Mouse (Mus musculus) midbrain, embryonic 11.5 days (tissue): ENCODE data around the gene Foxj3. TPM values are rescaled to one million over a fixed set of nuclear protein-coding genes. Genes with fewer than 3 reads are reported as not detected.
"Not testable (repeated sequence)": the region's sequence is repeated elsewhere in the genome, so short reads cannot be mapped to it uniquely, and the experiment has no call there.

Experiments used
- ATAC-seq: fragments of 200-750 bp; cut with Nextera tagmentation; 2 replicates; pipeline ENCODE4 v1.8.0; 2017; ENCODE audit warnings: moderate TSS enrichment, moderate library complexity; ENCODE audit not compliant: low FRiP score
- DNase-seq: peaks from one replicate; pipeline ENCODE4 v3.0.0; 2015; ENCODE audit warnings: low spot score; ENCODE audit errors: missing footprints
- H3K27ac ChIP-seq: fragments of 300-500 bp; sonication (generic); 2 replicates; pipeline ENCODE4 v1.5.1; 2014; ENCODE audit warnings: low read depth, low read length
- H3K27me3 ChIP-seq: fragments of 300-500 bp; sonication (generic); 2 replicates; pipeline ENCODE4 v1.6.1; 2014; ENCODE audit warnings: mild to moderate bottlenecking, low read length, moderate library complexity, mixed read lengths; ENCODE audit not compliant: control insufficient read depth, insufficient read depth
- H3K36me3 ChIP-seq: fragments of 300-500 bp; sonication (generic); 2 replicates; pipeline ENCODE4 v1.6.1; 2014; ENCODE audit warnings: mild to moderate bottlenecking, low read length, moderate library complexity, mixed read lengths; ENCODE audit not compliant: control insufficient read depth, insufficient read depth
- H3K4me1 ChIP-seq: fragments of 300-500 bp; sonication (generic); 2 replicates; pipeline ENCODE4 v1.6.1; 2014; ENCODE audit warnings: low read length; ENCODE audit not compliant: control insufficient read depth, insufficient read depth
- H3K4me2 ChIP-seq: fragments of 300-500 bp; sonication (generic); 2 replicates; pipeline ENCODE4 v1.6.1; 2014; ENCODE audit warnings: mild to moderate bottlenecking, moderate library complexity
- H3K4me3 ChIP-seq: fragments of 300-500 bp; sonication (generic); 2 replicates; pipeline ENCODE4 v1.5.1; 2014; ENCODE audit warnings: low read depth, low read length
- H3K9ac ChIP-seq: fragments of 300-500 bp; sonication (generic); 2 replicates; pipeline ENCODE4 v1.6.1; 2014; ENCODE audit warnings: low read length
- H3K9me3 ChIP-seq: fragments of 300-500 bp; sonication (generic); 2 replicates; pipeline ENCODE4 v1.6.1; 2016; ENCODE audit warnings: low read length; ENCODE audit not compliant: control insufficient read depth
- WGBS: fragments of 180-500 bp; shearing (Covaris S2); extraction: QIAGEN DNeasy Blood & Tissue Kit; methylation state at CpG from one replicate; pipeline ENCODE4 v1.1.7; 2014; 5-methylcytosine and 5-hydroxymethylcytosine counted together
- polyA plus RNA-seq: library from polyadenylated mRNA; unstranded; fragments of >200 nt; fragmentation: Nextera tagmentation; extraction: Ambion mirVana; gene quantifications from 2 replicates; pipeline ENCODE4 v1.2.1, GENCODE M21; 2014

Foxj3 gene
- polyA plus RNA-seq, 1 experiment from 2014 or later: 20.0 TPM

DNA sequence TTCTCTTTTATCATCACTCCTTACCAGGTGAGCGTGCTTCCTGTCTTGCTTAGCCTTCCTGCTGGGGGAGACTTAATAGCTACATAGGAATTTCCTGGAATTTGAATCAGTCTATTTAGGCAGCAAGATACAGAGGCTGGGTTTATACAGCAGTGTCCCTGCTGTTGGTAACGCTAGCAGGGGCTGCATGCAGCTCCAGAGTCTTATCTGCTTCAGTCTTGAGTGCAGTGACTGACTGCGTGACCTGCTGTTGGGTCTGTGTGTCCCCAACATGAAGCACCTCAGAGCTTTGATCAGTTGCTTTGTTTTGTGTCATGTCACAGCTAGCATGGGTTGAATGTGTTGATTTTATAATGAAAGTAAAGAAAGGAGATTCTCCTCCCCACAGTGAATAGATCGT is 90.5 kb downstream of the Foxj3 start:
- peak; percentile 35 for DNase-seq
- H3K4me2 ChIP-seq: no peak overlapping the region
- H3K4me3 ChIP-seq: no peak overlapping the region
- H3K4me1 ChIP-seq: no peaks in the 10 kb centered on the region
- H3K27ac ChIP-seq: no peak overlapping the region
- H3K9me3 ChIP-seq: no peaks in the 10 kb centered on the region
- H3K9ac ChIP-seq: no peak overlapping the region
- no peaks in the 10 kb centered on the region for H3K27me3 ChIP-seq
- ATAC-seq: no peak
- WGBS: 82% methylated on average over 4 of the region's 4 CpGs
- H3K36me3 ChIP-seq: 0 out of 2 replicates have a peak, but pooled peaks cover 2% of the 10 kb centered on the region

DNA sequence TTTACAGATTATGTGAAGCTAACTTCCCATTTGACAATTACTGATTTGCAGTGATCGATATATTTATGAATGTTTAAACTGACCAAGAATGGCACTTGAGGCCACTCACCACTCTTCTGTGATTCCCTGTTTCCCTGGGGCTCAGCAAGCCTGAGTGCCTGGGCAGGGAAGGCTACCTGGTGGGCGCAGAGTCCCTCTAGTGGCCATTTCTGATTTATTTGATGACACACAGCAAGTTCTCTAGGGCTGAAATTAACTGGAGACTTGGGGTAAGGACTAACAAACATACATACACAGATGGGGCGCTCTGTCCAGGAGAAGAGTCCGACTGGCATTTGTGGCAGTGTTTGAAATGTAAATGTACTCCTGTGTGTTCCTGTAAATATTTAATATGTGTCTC is 91.6 kb downstream of the Foxj3 start:
- H3K4me3 ChIP-seq, H3K4me1 ChIP-seq, H3K27ac ChIP-seq, DNase-seq, H3K9me3 ChIP-seq, H3K36me3 ChIP-seq, H3K4me2 ChIP-seq, H3K27me3 ChIP-seq, H3K9ac ChIP-seq, ATAC-seq: not testable (repeated sequence)
- WGBS: 81% methylated on average over 4 of the region's 4 CpGs

DNA sequence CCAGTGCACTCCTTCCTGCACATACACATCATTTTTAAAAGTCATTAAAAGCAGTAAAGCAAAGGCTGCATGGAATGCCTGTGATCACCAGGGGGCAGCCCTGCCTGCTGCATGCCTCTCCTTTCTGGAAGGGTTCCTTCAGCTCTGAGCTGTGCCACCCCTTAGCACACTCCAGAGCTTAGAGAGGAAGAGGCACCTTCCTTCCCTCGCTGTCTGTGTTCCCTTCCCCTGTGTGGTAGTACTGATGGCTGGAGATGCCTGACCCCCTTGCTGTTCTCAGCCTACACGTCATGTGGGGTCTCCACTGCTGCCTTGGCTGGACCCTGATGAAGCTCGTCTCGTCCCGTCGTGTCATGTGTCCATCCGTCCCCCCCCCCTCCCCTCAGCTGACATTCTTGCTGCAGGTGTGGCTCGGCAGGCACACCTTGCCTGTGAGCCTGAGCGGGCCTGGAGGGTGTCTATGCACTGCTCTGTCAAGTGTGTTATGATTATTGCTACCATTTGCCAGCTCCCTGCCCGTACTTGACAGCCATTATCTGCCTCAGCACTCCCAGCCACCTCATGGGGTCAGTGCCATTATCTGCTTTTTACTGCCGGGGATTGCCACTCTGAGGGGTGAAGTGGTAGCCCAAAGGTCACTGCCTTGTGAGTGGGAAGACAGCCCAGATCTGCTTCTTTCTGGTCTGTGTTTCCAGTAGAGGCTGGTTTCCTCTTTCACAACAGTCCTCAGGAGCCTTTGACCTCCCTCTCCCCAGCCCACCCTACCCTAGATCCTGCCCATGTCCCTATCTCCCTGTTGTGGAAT is 94.5 kb downstream of the Foxj3 start:
- Histone ChIP-seq H3K4me2 (no peak overlapping the region), H3K27ac (no peak overlapping the region), H3K9me3 (no peaks in the 10 kb centered on the region), H3K4me1 (no peaks in the 10 kb centered on the region), H3K4me3 (no peak overlapping the region), H3K36me3 (0 out of 2 replicates have a peak, but pooled peaks cover 2% of the 10 kb centered on the region), H3K9ac (no peak overlapping the region), H3K27me3 (no peaks in the 10 kb centered on the region)
- ATAC-seq (peak; percentile 23; the same call in 1 of the 2 replicates), DNase-seq (peak; percentile 64)
- 77% methylated on average over 11 of the region's 11 CpGs for WGBS

DNA sequence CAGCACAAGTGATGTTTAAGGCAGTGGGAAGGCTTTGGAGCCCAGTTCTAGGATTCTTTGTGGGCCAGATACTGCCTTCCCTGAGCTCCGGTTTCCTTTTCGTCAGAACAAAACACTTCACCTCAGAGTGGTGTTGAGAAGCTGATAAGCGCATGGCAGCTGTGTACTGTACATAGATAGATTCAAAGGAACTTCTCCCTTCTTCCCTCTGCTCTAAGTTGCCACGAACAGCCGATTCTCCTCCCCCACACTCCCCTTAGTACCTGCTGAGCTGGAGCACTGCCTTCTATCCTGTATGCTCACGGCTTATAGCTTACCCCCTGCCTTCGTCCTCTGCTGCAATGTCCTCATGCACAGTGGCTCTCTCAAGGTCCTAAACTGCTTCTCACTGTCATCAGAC is 95.9 kb downstream of the Foxj3 start:
- Histone ChIP-seq H3K9me3 (no peaks in the 10 kb centered on the region), H3K4me3 (no peak overlapping the region), H3K9ac (no peak overlapping the region), H3K4me2 (no peak overlapping the region), H3K27ac (no peak overlapping the region), H3K4me1 (no peaks in the 10 kb centered on the region), H3K36me3 (0 out of 2 replicates have a peak, but pooled peaks cover 2% of the 10 kb centered on the region), H3K27me3 (no peaks in the 10 kb centered on the region)
- 65% methylated on average over 7 of the region's 7 CpGs for WGBS
- peak; percentile 54 for DNase-seq
- ATAC-seq: no peak

DNA sequence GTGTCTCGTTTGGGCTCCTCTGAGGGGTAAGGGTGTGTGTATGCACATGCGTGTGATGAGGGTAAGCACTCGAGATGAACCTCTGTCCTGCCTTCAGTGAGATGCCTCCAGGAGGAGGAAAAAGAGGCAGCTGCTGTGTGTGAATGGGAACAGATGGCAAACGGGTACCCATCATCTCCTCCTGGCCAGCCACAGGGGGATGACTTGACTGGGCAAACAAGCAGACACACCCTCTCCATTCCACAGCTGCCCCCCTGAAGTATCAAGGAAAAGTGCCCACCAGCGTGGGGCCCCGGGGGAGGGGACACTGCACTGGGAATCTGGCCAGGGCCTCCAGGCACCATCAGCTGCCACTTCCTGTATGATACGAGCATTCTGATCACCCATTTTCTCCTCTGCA is 96.5 kb downstream of the Foxj3 start:
- Histone ChIP-seq H3K4me3 (no peak overlapping the region), H3K4me2 (no peak overlapping the region), H3K36me3 (0 out of 2 replicates have a peak, but pooled peaks cover 2% of the 10 kb centered on the region), H3K4me1 (no peaks in the 10 kb centered on the region), H3K27ac (no peak overlapping the region), H3K9ac (no peak overlapping the region), H3K27me3 (no peaks in the 10 kb centered on the region), H3K9me3 (no peaks in the 10 kb centered on the region)
- ATAC-seq (no peak), DNase-seq (no peak)
- WGBS: 77% methylated on average over 7 of the region's 7 CpGs

DNA sequence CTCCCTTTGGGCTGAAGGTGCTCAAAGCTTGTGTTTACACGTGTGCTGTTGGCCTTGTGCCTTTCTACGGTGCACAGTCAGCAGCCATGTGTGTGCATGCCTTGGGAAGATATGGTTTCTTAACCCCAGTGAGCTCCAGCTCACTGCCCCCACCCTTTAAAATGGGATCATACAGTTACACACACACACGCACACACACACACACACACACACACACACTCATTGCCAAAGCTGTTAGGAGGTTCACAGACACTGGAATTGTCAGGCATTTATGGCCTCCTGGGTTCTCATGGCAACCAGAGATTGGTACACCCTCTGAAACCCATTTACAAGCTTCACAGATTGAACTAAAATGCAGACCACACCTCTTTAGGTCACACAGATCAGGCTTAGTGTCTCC is 97.1 kb downstream of the Foxj3 start:
- Histone ChIP-seq H3K27ac (no peak overlapping the region), H3K4me1 (no peaks in the 10 kb centered on the region), H3K4me2 (no peak overlapping the region), H3K27me3 (no peaks in the 10 kb centered on the region), H3K9ac (no peak overlapping the region), H3K4me3 (no peak overlapping the region), H3K36me3 (0 out of 2 replicates have a peak, but pooled peaks cover under 1% of the 10 kb centered on the region), H3K9me3 (no peaks in the 10 kb centered on the region)
- DNase-seq (peak; percentile 77), ATAC-seq (no peak)
- WGBS: 93% methylated on average over 3 of the region's 3 CpGs

DNA sequence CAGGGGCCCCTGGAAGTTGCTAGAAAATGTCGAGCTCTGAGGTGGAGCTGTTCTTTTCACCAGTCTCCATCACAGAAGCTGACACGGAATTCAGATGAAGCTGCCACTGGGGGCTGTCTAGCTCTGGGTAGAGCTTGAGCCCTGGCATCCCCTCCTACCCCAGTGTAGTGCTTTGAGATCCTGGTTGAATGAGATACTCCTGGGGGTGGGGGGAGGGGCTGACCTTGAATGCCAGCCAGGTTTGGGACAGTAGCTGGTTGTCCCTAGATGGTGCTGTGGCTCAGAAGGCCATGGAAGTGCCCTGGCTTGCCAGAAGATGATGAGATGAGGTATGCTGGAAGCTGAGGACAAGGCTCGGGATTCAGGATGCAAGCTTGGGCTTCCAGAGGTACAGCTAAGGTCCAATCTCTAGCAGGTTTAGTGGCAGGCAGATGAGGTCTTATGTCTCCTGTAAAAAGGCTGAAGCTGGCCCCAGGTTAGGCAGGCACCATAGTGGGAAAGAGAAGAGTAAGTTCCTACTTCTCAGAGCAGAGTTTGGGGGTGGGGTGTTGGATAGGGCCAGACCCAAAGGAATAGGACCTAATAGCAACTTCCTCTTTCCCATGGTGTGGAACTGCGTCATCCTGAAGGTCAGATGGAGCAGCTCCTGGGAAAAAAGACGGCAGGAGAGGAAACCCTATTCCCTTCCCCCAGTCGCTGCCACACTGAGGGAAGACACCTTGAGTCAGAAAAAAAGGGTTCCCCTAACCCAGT is 98.3 kb downstream of the Foxj3 start:
- Histone ChIP-seq H3K4me3 (no peak overlapping the region), H3K4me2 (no peak overlapping the region), H3K9me3 (no peaks in the 10 kb centered on the region), H3K4me1 (no peaks in the 10 kb centered on the region), H3K9ac (no peak overlapping the region), H3K27me3 (no peaks in the 10 kb centered on the region), H3K27ac (no peak overlapping the region), H3K36me3 (no peaks in the 10 kb centered on the region)
- DNase-seq (peak; percentile 69), ATAC-seq (no peak)
- WGBS: 77% methylated on average over 6 of the region's 6 CpGs

DNA sequence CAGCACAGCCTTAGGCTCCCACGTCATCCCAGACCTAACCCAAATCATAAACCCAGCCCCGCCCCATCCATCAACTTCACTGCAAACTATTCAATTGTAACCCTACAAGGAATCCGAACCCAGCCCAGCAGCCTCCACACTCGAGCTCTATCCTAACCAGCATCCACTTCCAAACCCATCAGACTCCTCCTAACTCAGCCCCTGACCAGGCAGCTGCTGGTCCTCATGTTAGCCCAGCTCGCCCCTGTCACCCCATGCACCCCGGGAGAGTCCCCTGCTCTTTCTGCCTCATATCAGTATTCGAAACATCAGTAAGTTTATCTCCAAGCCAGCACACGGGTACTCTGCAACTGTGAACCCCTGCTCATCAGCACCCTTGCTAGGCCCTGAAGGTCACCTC is 98.9 kb downstream of the Foxj3 start:
- H3K9ac ChIP-seq: no peak overlapping the region
- ATAC-seq (no peak), DNase-seq (no peak)
- no peak overlapping the region for H3K4me2 ChIP-seq
- no peaks in the 10 kb centered on the region for H3K36me3 ChIP-seq
- WGBS: 82% methylated on average over 8 of the region's 8 CpGs
- H3K4me1 ChIP-seq: no peaks in the 10 kb centered on the region
- H3K9me3 ChIP-seq: no peaks in the 10 kb centered on the region
- H3K27ac ChIP-seq: no peak overlapping the region
- H3K4me3 ChIP-seq: no peak overlapping the region
- no peaks in the 10 kb centered on the region for H3K27me3 ChIP-seq

DNA sequence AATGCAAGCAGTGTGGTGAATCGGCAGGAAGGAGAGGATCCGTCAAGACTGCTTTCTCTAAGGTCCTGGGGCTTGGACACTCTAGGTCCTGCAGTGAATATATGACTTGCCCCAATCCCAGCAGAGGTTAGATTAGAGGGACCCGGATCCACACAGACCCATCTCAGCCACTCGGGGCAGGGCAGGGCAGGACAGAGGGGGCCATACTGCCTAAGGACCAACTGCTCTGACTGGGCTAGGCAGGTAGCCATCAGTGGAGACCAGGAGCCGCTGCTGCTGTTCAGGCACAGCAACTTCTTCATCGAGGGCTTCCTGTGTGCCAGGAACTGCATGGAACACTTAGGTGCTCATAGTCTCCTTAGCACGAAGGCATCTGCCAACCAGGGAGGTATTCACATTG is 99.9 kb downstream of the Foxj3 start:
- Histone ChIP-seq H3K9me3 (no peaks in the 10 kb centered on the region), H3K27ac (no peak overlapping the region), H3K4me1 (no peaks in the 10 kb centered on the region), H3K27me3 (no peaks in the 10 kb centered on the region), H3K9ac (no peak overlapping the region), H3K4me3 (no peak overlapping the region), H3K36me3 (no peaks in the 10 kb centered on the region), H3K4me2 (no peak overlapping the region)
- ATAC-seq (no peak), DNase-seq (peak; percentile 41)
- WGBS: 83% methylated on average over 7 of the region's 7 CpGs
